Mouse (Mus musculus) midbrain, embryonic 11.5 days (tissue): Measurements from ENCODE around the gene Dhx35. TPM values are rescaled to one million over a fixed set of nuclear protein-coding genes. Genes with fewer than 3 reads are reported as not detected.

ENCODE experiments used
- ATAC-seq: fragments of 200-750 bp; cut with Nextera tagmentation; 2 replicates; pipeline ENCODE4 v1.8.0; 2017; ENCODE audit warnings: moderate TSS enrichment, moderate library complexity; ENCODE audit not compliant: low FRiP score
- DNase-seq: peaks from one replicate; pipeline ENCODE4 v3.0.0; 2015; ENCODE audit warnings: low spot score; ENCODE audit errors: missing footprints
- H3K27ac ChIP-seq: fragments of 300-500 bp; sonication (generic); 2 replicates; pipeline ENCODE4 v1.5.1; 2014; ENCODE audit warnings: low read depth, low read length
- H3K27me3 ChIP-seq: fragments of 300-500 bp; sonication (generic); 2 replicates; pipeline ENCODE4 v1.6.1; 2014; ENCODE audit warnings: mild to moderate bottlenecking, low read length, moderate library complexity, mixed read lengths; ENCODE audit not compliant: control insufficient read depth, insufficient read depth
- H3K36me3 ChIP-seq: fragments of 300-500 bp; sonication (generic); 2 replicates; pipeline ENCODE4 v1.6.1; 2014; ENCODE audit warnings: mild to moderate bottlenecking, low read length, moderate library complexity, mixed read lengths; ENCODE audit not compliant: control insufficient read depth, insufficient read depth
- H3K4me1 ChIP-seq: fragments of 300-500 bp; sonication (generic); 2 replicates; pipeline ENCODE4 v1.6.1; 2014; ENCODE audit warnings: low read length; ENCODE audit not compliant: control insufficient read depth, insufficient read depth
- H3K4me2 ChIP-seq: fragments of 300-500 bp; sonication (generic); 2 replicates; pipeline ENCODE4 v1.6.1; 2014; ENCODE audit warnings: mild to moderate bottlenecking, moderate library complexity
- H3K4me3 ChIP-seq: fragments of 300-500 bp; sonication (generic); 2 replicates; pipeline ENCODE4 v1.5.1; 2014; ENCODE audit warnings: low read depth, low read length
- H3K9ac ChIP-seq: fragments of 300-500 bp; sonication (generic); 2 replicates; pipeline ENCODE4 v1.6.1; 2014; ENCODE audit warnings: low read length
- H3K9me3 ChIP-seq: fragments of 300-500 bp; sonication (generic); 2 replicates; pipeline ENCODE4 v1.6.1; 2016; ENCODE audit warnings: low read length; ENCODE audit not compliant: control insufficient read depth
- WGBS: fragments of 180-500 bp; shearing (Covaris S2); extraction: QIAGEN DNeasy Blood & Tissue Kit; methylation state at CpG from one replicate; pipeline ENCODE4 v1.1.7; 2014; 5-methylcytosine and 5-hydroxymethylcytosine counted together
- polyA plus RNA-seq: library from polyadenylated mRNA; unstranded; fragments of >200 nt; fragmentation: Nextera tagmentation; extraction: Ambion mirVana; gene quantifications from 2 replicates; pipeline ENCODE4 v1.2.1, GENCODE M21; 2014

Dhx35 gene
- polyA plus RNA-seq, 1 experiment from 2014 or later = 18.3 TPM

DNA sequence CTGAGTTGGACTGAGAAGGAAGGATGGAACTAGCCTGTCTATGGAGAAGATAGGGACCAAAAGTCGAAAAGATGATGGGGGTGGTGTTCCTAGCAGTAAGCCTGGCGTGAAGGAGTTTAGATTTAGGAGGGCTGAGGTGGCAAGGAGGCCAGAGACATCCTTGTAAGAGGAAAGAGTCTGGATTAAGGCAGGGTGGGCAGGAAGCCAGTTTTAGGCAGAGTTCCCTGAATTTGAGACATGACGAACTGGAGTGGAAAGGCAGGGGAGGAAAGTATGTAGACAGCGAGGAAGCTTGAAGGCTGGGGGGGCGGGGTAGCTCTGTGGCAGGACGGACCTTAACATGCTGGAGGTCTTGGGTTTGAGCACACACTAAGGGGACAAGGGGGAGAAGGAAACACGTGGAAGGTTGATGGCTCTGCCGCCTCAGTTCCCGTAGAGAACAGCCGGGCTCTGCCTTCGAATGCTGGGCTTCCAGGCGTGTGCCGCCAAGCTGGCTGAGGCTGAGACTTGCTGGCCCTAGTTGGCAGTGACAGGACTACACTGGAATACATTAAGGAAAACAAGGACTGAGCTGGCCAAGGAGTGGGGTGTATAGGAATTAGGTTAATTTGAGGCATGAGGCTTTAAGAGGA lies 24.4 kb upstream of the Dhx35 start:
- 59% methylated on average over 13 of the region's 13 CpGs for WGBS
- H3K9me3 ChIP-seq = no peaks in the 10 kb centered on the region
- H3K27me3 ChIP-seq = no peaks in the 10 kb centered on the region
- peaks cover 26% of the 10 kb centered on the region for H3K4me1 ChIP-seq
- peak overlapping the region; percentile 89 for H3K4me3 ChIP-seq
- DNase-seq (peak; percentile 82), ATAC-seq (no peak)
- H3K27ac ChIP-seq = no peak overlapping the region
- no peaks in the 10 kb centered on the region for H3K36me3 ChIP-seq
- peak overlapping the region; percentile 84 for H3K4me2 ChIP-seq
- peak overlapping the region; percentile 47 for H3K9ac ChIP-seq

DNA sequence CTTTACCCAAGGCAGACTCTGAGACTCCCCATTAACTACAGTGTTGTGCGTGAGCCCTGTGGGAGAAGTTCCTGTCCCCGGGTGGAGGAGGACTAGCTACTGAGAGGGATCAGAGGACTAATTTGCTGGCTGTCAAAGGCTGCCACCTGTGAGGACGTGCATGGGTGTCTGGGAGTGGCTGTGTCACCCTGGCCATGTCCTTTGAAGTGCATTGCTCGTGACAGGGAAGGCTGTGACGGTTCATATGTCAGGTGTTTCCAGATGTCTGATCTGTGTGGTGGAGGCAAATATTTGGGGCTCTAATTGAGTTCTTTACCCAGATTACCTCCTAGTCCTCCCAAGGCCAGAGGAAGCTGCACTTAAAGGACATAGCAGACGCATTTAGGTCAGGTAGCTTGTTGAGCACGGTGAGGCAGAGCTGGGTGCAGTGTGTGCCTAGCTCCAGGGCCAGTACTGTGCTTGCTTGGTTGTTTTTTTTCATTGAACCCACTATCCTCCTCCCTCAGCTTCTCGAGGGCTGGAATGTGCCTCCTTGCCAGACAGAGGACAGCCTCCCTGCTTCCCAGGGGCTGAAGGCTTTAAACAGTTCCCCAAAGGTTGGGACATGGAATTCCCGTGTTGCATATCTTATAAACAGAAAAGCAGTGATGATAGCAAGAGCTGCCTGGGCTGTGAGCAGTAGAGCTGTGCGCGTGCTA lies 23.4 kb upstream of the Dhx35 start:
- peak; percentile 61 for DNase-seq
- H3K9ac ChIP-seq = no peak overlapping the region
- H3K27me3 ChIP-seq = no peaks in the 10 kb centered on the region
- ATAC-seq = no peak
- H3K4me1 ChIP-seq = peaks cover 26% of the 10 kb centered on the region
- H3K27ac ChIP-seq = no peak overlapping the region
- 71% methylated on average over 11 of the region's 11 CpGs for WGBS
- H3K4me2 ChIP-seq = no peak overlapping the region; the same call in 1 of the 2 replicates
- no peak overlapping the region for H3K4me3 ChIP-seq
- no peaks in the 10 kb centered on the region for H3K36me3 ChIP-seq
- H3K9me3 ChIP-seq = no peaks in the 10 kb centered on the region

DNA sequence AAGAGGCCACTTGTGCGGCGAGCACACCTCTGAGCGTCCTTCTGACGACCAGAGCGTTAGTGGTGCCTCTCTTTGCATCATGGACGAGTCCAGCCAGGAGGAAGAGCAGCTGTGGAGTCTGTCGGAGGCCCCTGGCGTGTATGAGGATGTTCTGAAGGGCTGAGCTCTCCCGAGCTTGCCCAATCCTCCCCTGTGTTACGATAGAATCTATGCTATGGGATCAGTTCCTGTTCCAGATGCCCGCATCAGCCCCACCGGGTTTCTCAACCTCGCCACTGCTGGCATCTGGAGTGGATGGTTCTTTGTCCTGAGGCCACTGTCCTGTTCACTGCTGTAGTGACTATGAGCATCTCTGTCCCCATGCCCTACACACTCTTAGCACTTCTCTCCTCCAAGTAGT lies 21.8 kb upstream of the Dhx35 start:
- Histone ChIP-seq H3K27me3 (no peaks in the 10 kb centered on the region), H3K36me3 (no peaks in the 10 kb centered on the region)

DNA sequence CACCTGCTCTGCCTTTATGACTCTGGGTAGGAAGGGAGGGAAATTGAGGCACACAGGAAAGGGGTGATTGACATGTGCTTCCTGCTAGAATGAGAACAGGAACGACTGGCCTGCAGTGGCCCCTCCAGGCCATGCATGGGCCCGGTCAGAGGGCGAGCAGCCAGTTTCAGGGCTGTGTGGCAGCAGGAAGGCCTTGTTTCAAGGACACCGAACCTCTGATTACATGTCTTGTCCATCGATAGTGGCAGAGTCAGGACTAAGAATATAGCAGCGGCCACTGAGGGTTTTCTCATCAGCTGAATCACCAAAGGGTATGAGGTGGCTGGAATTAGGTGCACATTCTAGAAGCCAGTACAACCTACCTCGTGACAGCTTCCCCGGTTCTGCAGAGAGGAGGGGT lies 19.7 kb upstream of the Dhx35 start:
- H3K4me2 ChIP-seq = no peak overlapping the region
- DNase-seq = peak; percentile 26
- no peak overlapping the region for H3K9ac ChIP-seq
- ATAC-seq = no peak
- H3K4me1 ChIP-seq = peaks cover 15% of the 10 kb centered on the region
- no peaks in the 10 kb centered on the region; the same call in 1 of the 2 replicates for H3K36me3 ChIP-seq
- no peaks in the 10 kb centered on the region for H3K27me3 ChIP-seq
- H3K9me3 ChIP-seq = no peaks in the 10 kb centered on the region
- no peak overlapping the region for H3K4me3 ChIP-seq
- WGBS = 87% methylated on average over 8 of the region's 8 CpGs
- H3K27ac ChIP-seq = no peak overlapping the region

More for the DNA sequence above, 21.8 kb upstream of the Dhx35 start:
- H3K4me2 ChIP-seq = no peak overlapping the region
- no peaks in the 10 kb centered on the region for H3K9me3 ChIP-seq
- ATAC-seq = no peak
- no peak overlapping the region for H3K4me3 ChIP-seq
- H3K4me1 ChIP-seq = peaks cover 26% of the 10 kb centered on the region
- peak; percentile 44 for DNase-seq
- H3K27ac ChIP-seq = no peak overlapping the region
- WGBS = 89% methylated on average over 13 of the region's 13 CpGs
- H3K9ac ChIP-seq = no peak overlapping the region

DNA sequence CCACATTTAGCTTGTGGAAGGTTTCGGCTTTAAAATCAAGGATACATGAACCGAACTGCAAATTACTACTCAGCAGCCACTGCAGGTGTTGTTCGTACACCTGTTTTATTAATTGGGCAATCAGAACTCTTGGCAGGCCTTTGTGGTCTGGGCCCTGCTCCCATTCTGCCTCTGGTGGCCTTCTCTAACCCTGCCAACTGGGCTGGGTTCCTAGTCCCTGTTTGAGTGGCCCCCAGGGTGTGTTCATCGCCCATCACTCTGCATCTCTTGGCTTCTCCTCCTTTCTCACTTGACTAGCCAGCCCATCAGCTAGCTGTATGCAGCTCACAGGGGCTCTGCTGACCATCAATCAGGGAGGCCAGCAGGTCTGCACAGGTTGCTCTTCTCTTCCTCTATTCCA lies 17.9 kb upstream of the Dhx35 start:
- WGBS = 98% methylated on average over 4 of the region's 4 CpGs
- no peaks in the 10 kb centered on the region; the same call in 1 of the 2 replicates for H3K4me1 ChIP-seq
- H3K9me3 ChIP-seq = no peaks in the 10 kb centered on the region
- no peak overlapping the region for H3K4me2 ChIP-seq
- no peak for ATAC-seq
- H3K9ac ChIP-seq = no peak overlapping the region
- H3K27ac ChIP-seq = no peak overlapping the region
- no peak overlapping the region for H3K4me3 ChIP-seq
- DNase-seq = peak; percentile 61
- H3K36me3 ChIP-seq = peaks cover 11% of the 10 kb centered on the region
- H3K27me3 ChIP-seq = no peaks in the 10 kb centered on the region

DNA sequence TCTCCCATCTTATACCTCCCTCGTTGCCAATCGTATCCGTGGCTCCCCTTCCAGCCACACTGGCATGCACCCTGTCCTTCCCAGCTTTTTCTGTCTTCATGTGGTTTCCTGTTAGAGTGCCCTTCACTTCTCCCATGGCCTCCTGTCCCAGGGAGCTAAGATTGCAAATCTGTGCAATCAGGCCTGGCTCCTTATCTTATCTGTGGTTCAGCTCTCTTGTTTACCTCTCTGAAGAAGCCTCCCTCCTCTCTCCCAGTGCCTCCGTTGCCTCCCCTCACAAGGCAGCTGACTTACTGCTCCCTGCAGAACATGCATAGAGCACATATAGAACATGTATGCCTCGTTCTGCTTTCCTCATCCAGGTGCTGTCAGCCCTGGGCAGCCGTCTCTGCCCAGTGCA lies 17.1 kb upstream of the Dhx35 start:
- Histone ChIP-seq H3K9ac (no peak overlapping the region), H3K36me3 (peaks cover 11% of the 10 kb centered on the region), H3K4me3 (no peak overlapping the region), H3K4me1 (no peaks in the 10 kb centered on the region), H3K27me3 (no peaks in the 10 kb centered on the region), H3K27ac (no peak overlapping the region), H3K4me2 (no peak overlapping the region), H3K9me3 (no peaks in the 10 kb centered on the region)
- 84% methylated on average over 6 of the region's 6 CpGs for WGBS
- no peak for DNase-seq
- ATAC-seq = no peak

DNA sequence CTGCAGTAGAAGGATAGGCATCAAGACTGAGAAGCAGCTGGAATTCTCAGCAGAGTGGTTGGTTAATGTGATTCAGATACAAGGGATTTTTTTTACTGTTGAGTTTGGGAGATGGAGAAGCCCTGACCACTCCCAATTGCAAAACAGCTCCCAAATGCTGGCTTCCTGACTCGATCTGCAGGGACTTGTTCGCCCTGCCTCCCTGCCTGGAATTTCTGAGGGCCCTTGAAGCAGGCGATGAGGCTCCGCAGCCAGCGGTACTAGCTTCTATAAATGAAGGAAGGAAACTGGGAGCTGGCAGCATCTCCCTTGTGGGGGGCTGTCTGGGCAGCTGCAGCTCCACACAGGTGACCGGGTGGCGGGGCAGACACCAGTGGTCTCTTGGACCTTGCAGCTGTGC lies 16.3 kb upstream of the Dhx35 start:
- ATAC-seq (no peak), DNase-seq (peak; percentile 23)
- H3K4me3 ChIP-seq = no peak overlapping the region
- H3K4me1 ChIP-seq = no peaks in the 10 kb centered on the region
- no peaks in the 10 kb centered on the region for H3K27me3 ChIP-seq
- peaks cover 11% of the 10 kb centered on the region for H3K36me3 ChIP-seq
- H3K9ac ChIP-seq = no peak overlapping the region
- no peaks in the 10 kb centered on the region for H3K9me3 ChIP-seq
- 89% methylated on average over 7 of the region's 7 CpGs for WGBS
- H3K27ac ChIP-seq = no peak overlapping the region
- H3K4me2 ChIP-seq = no peak overlapping the region

DNA sequence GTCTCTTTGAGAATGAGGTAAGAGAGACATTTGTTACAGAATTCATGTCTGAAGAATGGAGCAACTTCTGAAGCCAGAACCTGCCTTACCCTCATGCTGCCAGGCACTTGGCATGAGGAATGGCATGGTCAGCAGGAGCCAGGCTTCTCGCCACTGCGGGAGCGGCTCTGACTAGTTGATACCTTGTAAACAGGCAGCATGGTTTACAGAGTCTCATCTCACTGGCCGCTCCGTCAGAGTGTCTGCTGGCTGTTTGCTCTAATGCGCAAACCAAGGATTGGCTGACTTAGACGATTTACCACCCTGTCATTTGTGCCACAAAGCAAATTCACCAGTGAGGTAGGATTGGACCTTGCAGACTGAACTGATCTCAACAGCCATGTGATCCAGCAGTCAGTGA lies 13.5 kb upstream of the Dhx35 start:
- Histone ChIP-seq H3K27ac (no peak overlapping the region), H3K9me3 (no peaks in the 10 kb centered on the region), H3K4me2 (no peak overlapping the region), H3K4me3 (no peak overlapping the region), H3K4me1 (no peaks in the 10 kb centered on the region), H3K9ac (no peak overlapping the region), H3K36me3 (peaks cover 25% of the 10 kb centered on the region), H3K27me3 (no peaks in the 10 kb centered on the region)
- ATAC-seq = no peak
- DNase-seq = peak; percentile 49
- 95% methylated on average over 7 of the region's 7 CpGs for WGBS

DNA sequence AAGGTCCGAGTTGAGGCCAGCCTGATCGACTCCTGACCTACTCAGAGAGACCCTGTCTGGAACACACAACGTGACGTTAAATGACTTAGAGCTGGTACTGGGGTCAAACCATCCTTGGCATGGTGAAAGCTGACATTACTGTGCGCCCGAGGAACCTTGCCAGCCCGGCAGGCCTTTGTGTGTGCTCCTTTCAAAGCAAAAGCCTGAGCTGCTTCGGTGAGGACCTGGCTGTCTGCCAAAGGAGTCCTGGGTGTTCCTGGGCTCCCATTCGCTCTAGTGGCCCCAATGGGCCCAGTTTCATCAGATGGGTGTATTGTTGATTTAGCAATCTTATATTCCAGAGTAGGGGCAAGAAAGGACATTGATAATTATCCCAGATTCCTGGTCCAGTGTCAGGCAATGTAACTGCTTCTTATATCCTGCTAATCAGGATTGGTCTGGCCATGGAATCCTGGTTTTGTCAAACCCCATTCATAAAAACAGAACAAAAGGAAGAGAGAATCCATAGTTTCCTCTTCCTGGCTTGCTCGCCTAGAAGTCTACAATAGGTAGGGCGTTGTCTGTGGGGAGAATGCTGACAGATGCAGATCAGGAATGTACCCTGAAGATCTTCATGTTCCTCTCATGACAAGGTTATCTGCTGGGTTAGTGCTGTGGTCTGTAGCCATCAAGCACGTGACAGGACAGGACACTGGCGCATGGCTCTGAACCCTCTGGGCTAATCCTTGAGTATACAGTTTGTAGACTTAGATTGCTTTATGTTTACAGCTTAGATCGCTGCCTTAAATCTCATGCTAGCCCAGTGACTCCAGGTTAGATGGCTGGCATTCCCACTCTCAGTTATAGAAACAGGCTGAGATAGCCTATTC lies 7.4 kb upstream of the Dhx35 start:
- Histone ChIP-seq H3K4me2 (no peak overlapping the region), H3K9ac (no peak overlapping the region), H3K4me3 (no peak overlapping the region), H3K27ac (no peak overlapping the region), H3K36me3 (peaks cover 17% of the 10 kb centered on the region; the same call in 1 of the 2 replicates), H3K27me3 (no peaks in the 10 kb centered on the region), H3K9me3 (no peaks in the 10 kb centered on the region), H3K4me1 (peaks cover 3% of the 10 kb centered on the region; the same call in 1 of the 2 replicates)
- ATAC-seq = no peak
- WGBS = 92% methylated on average over 14 of the region's 14 CpGs
- DNase-seq = no peak
